Mouse (Mus musculus) E14TG2a.4 (cell line): ENCODE measurements at regions not wholly inside any gene's neighbourhood (a gene's known extent, or its start where the extent isn't known, plus 50 kb on each side); places are given as distances from the start of the nearest gene placed in this dataset.

Experiments
- CTCF ChIP-seq: conservative IDR thresholded peaks from 2 replicates; pipeline ENCODE4 v1.5.1; 2014; ENCODE audit warnings: low read length
- NANOG ChIP-seq: IDR thresholded peaks from 2 replicates; pipeline ENCODE4 v1.6.1; 2014; ENCODE audit warnings: borderline replicate concordance, low read length, mixed read lengths
- POU5F1 ChIP-seq: IDR thresholded peaks from 2 replicates; pipeline ENCODE4 v1.6.1; 2014; ENCODE audit warnings: low read length, borderline replicate concordance

- TF ChIP-seq CTCF (no peak), POU5F1 (no peak), NANOG (no peak)
Observed at GRCm38 (mm10) chr3:34893381-34893780, 243.2 kb downstream of the Sox2 start.
